Mouse (Mus musculus) left cerebral cortex, postnatal 36 days (tissue): ENCODE results near the gene Psmd8. TPM values are rescaled to one million over a fixed set of nuclear protein-coding genes. Genes with fewer than 3 reads are reported as not detected.
"Not testable (repeated sequence)": the region's sequence is repeated elsewhere in the genome, so short reads cannot be mapped to it uniquely, and the experiment has no call there.

ENCODE experiments used
- DNase-seq, 2 experiments: peaks; one replicate each; pipeline ENCODE4 v3.0.0; 2021 to 2022; ENCODE audit warnings: low spot score in 2 of 2, mixed read lengths in 1 of 2
- intact Hi-C: fragments of 180-260 bp; cut with DNase I; formaldehyde crosslinking; loops from one replicate; pipeline ENCODE4 v1.15.1; 2025
- total RNA-seq, 2 experiments: library from RNA; stranded (reverse); gene quantifications; 2 replicates each; pipeline ENCODE4 v1.2.3; 2021

Gene Psmd8
- 100 to 1,000 TPM; 126 to 136 TPM for total RNA-seq

GRCm38 (mm10) chr7:29180077-29180853 is at the start of gene Psmd8:
Gene Psmd8 (minus strand): TSS chr7:29180701.
- DNase-seq = peak; percentile 94 to 95
- intact Hi-C loops = loop anchor here (2.0 to 5.0 kb wide), 2 partner anchors 59 to 122 kb away; partner anchors contain the start of genes Dpf1 and Yif1b

GRCm38 (mm10) chr7:29228202-29228601 is 47.7 kb upstream of the Psmd8 start:
- no peak for DNase-seq
- intact Hi-C loops = no loop called here

GRCm38 (mm10) chr7:29225520-29225919 is 45.0 kb upstream of the Psmd8 start:
- intact Hi-C loops = no loop called here
- no peak for DNase-seq

GRCm38 (mm10) chr7:29224756-29225394 is 44.4 kb upstream of the Psmd8 start:
- DNase-seq = peak in 1 of 2 experiments; percentile 33
- intact Hi-C loops = no loop called here

GRCm38 (mm10) chr7:29214846-29215245 is 34.3 kb upstream of the Psmd8 start:
- no peak for DNase-seq
- intact Hi-C loops = no loop called here

GRCm38 (mm10) chr7:29214236-29214635 is 33.7 kb upstream of the Psmd8 start:
- intact Hi-C loops = no loop called here
- DNase-seq = no peak

GRCm38 (mm10) chr7:29213675-29214082 is 33.2 kb upstream of the Psmd8 start, which contains the start of gene Catsperg1:
Gene Catsperg1 (minus strand): TSS chr7:29214035.
- intact Hi-C loops = no loop called here
- DNase-seq = no peak

GRCm38 (mm10) chr7:29212775-29213560 is 32.5 kb upstream of the Psmd8 start:
- intact Hi-C loops, DNase-seq: not testable (repeated sequence)

- intact Hi-C loops = no loop called here
- no peak for DNase-seq
Measured at GRCm38 (mm10) chr7:29212199-29212765, 31.8 kb upstream of the Psmd8 start.

- peak in 1 of 2 experiments; percentile 40 for DNase-seq
- intact Hi-C loops = no loop called here
Measured at GRCm38 (mm10) chr7:29211415-29212198, 31.1 kb upstream of the Psmd8 start.

- intact Hi-C loops, DNase-seq: not testable (repeated sequence)
Measured at GRCm38 (mm10) chr7:29211013-29211412, 30.5 kb upstream of the Psmd8 start.

GRCm38 (mm10) chr7:29202577-29202976 is 22.1 kb upstream of the Psmd8 start:
- intact Hi-C loops = no loop called here
- DNase-seq = no peak

- DNase-seq, intact Hi-C loops: not testable (repeated sequence)
Measured at GRCm38 (mm10) chr7:29194230-29194629, 13.7 kb upstream of the Psmd8 start.

GRCm38 (mm10) chr7:29181323-29181722 is 822 bp upstream of the Psmd8 start:
- intact Hi-C loops = loop anchor here (2.0 to 5.0 kb wide), 2 partner anchors 57 to 121 kb away; partner anchors contain the start of genes Dpf1 and Yif1b
- not testable (repeated sequence) for DNase-seq

GRCm38 (mm10) chr7:29180854-29181236 is 344 bp upstream of the Psmd8 start:
- intact Hi-C loops = loop anchor here (2.0 to 5.0 kb wide), 2 partner anchors 58 to 121 kb away; partner anchors contain the start of genes Dpf1 and Yif1b
- DNase-seq = no peak

- intact Hi-C loops = no loop called here
- DNase-seq = no peak
Measured at GRCm38 (mm10) chr7:29179323-29179722, 1.2 kb downstream of the Psmd8 start.

GRCm38 (mm10) chr7:29178106-29178505 is 2.4 kb downstream of the Psmd8 start:
- intact Hi-C loops = no loop called here
- DNase-seq = no peak

- intact Hi-C loops = no loop called here
Measured at GRCm38 (mm10) chr7:29172390-29173016, 8.0 kb downstream of the Psmd8 start.

More at GRCm38 (mm10) chr7:29172390-29173016, 8.0 kb downstream of the Psmd8 start:
- no peak for DNase-seq
